Mouse (Mus musculus): ENCODE results near the gene Nes. TPM values are rescaled to one million over a fixed set of nuclear protein-coding genes. Genes with fewer than 3 reads are reported as not detected.

Nes gene
- total RNA-seq (2021): 10 to 100 TPM; 25.8 to 25.9 TPM

- intact Hi-C loops (cut with DNase I): loop anchor here (2.0 to 5.0 kb wide), 2 partner anchors 16 to 111 kb away; partner anchors contain the start of gene Iqgap3
Observed at GRCm38 (mm10) chr3:87970939-87971488, at the start of gene Nes. Gene Nes, plus strand, starts transcription at chr3:87971078.

DNA sequence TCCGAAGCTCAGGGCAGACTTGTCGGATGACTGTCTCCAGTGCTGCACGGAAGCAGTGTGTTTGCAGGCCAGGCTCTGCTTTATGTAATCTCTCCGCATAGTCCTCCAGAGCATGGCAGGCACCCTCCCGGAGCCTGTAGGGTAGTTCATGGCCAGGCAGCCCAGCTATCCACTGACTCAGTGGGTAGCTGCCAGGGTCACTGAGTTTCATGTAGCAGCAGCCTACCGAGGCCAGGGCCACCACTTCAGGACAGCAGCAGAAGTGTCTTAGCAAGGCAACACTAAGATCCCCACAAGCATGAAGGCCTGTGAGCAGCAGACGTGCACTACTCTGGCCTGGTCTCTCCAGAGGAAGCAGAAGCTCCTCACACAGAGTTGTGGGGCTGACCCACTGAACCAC, 45.9 kb upstream of the Nes start:
- intact Hi-C loops (cut with DNase I): no loop called here
- no peak for DNase-seq

More at GRCm38 (mm10) chr3:87970939-87971488, at the start of gene Nes:
- DNase-seq: peak; percentile 60

GRCm38 (mm10) chr3:87927452-87927851, 43.4 kb upstream of the Nes start:
- no peak for DNase-seq
- intact Hi-C loops (cut with DNase I): no loop called here

GRCm38 (mm10) chr3:87929341-87930077, 41.4 kb upstream of the Nes start:
- intact Hi-C loops (cut with DNase I): no loop called here

GRCm38 (mm10) chr3:87930078-87930795, 40.6 kb upstream of the Nes start, which contains the start of the genes Isg20l2 and Rrnad1:
Gene Isg20l2, plus strand, starts transcription at chr3:87930314.
Gene Rrnad1, minus strand, starts transcription at chr3:87930717.
- DNase-seq: peak; percentile 98
- intact Hi-C loops (cut with DNase I): no loop called here

More at GRCm38 (mm10) chr3:87929341-87930077, 41.4 kb upstream of the Nes start:
- no peak for DNase-seq

- intact Hi-C loops (cut with DNase I): no loop called here
- DNase-seq: no peak
Observed at GRCm38 (mm10) chr3:87934026-87934425, 36.9 kb upstream of the Nes start.

- intact Hi-C loops (cut with DNase I): no loop called here
- DNase-seq: no peak
Observed at GRCm38 (mm10) chr3:87934501-87934900, 36.4 kb upstream of the Nes start.

- DNase-seq: no peak
- intact Hi-C loops (cut with DNase I): no loop called here
Observed at GRCm38 (mm10) chr3:87935201-87935600, 35.7 kb upstream of the Nes start.

DNA sequence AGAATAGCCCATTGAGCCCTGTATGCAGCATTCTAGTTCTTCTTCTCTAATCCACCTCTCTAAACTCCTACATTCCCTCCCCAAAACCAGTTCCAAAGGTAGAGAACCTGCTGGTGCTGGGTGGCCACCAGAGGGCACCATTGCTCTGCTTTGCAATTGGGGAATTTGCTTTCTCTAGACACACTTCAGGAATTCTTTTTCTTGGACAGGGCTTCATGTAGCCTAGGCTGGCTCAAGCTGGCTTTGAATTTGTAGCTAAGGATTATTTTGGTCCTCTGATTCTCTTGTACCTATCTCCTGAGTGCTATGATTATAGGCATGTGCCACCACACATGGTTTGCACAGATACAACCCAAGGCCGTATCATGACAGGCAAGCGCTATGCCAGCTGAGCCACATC, 35.1 kb upstream of the Nes start:
- DNase-seq: peak; percentile 91
- intact Hi-C loops (cut with DNase I): no loop called here

- no peak for DNase-seq
- intact Hi-C loops (cut with DNase I): no loop called here
Observed at GRCm38 (mm10) chr3:87940611-87941010, 30.3 kb upstream of the Nes start.

DNA sequence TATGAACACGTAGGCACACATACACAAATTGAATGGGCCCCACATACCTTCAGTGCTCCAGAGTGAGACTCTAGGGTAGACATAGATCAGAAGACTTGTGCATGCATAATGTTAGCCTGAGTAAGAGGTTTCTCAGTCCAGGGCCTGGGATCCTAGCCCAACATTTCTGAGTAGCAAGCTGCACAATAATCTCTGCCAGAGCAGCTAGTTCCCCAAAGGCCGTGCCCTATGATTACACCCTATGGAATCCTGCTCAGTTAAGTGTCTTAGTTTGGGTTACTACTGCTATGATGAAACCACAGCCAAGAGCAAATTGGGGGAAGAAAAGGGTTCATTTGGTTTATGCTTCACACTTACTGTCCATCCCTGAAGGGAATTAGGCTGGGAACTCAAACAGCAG, 28.4 kb upstream of the Nes start:
- intact Hi-C loops (cut with DNase I): no loop called here

GRCm38 (mm10) chr3:87943586-87943985, 27.3 kb upstream of the Nes start:
- intact Hi-C loops (cut with DNase I): no loop called here

More for the DNA sequence above, 28.4 kb upstream of the Nes start:
- no peak for DNase-seq

DNA sequence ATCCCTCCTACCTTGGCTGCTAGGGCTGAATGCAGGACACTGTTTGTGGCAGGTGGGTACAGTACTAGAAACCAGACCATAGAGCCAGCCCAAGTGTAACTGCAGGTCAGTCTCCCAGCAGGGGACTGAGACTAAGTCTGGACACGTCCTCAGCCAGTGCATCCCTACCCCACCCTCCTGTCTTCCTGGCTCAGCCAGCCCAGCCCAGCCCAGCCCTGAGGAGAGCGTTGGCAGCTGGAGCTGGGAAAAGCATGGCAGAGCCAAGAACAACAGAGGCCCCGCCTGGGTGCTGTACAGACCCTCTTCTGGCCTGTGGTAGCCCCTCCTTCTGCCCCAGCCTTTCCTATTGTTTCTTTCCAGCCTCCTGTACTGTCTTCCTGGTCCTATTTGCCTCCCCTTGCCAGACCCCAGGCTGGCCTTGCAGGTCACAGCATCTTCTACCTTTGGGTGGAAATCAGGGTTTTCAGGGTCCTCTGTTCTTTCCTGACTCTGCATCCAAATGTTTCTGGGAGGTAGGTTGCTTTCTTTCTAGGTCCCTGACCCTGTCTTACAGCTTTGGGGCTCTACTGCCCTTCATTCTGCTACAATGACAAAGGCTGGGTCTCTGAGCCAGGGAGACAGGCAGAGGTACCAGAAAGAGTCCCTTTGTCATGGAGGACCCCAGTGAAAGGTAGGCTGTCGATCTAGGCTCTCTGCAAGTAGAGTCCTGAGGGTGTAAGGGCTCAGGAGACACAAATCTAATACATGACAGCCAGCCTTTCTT, 25.9 kb upstream of the Nes start:
- peak; percentile 43 for DNase-seq
- intact Hi-C loops (cut with DNase I): no loop called here

More at GRCm38 (mm10) chr3:87943586-87943985, 27.3 kb upstream of the Nes start:
- DNase-seq: no peak

GRCm38 (mm10) chr3:87945781-87946540, 24.9 kb upstream of the Nes start:
- intact Hi-C loops (cut with DNase I): no loop called here
- no peak for DNase-seq

- no peak for DNase-seq
- intact Hi-C loops (cut with DNase I): no loop called here
Observed at GRCm38 (mm10) chr3:87946541-87946860, 24.4 kb upstream of the Nes start.

DNA sequence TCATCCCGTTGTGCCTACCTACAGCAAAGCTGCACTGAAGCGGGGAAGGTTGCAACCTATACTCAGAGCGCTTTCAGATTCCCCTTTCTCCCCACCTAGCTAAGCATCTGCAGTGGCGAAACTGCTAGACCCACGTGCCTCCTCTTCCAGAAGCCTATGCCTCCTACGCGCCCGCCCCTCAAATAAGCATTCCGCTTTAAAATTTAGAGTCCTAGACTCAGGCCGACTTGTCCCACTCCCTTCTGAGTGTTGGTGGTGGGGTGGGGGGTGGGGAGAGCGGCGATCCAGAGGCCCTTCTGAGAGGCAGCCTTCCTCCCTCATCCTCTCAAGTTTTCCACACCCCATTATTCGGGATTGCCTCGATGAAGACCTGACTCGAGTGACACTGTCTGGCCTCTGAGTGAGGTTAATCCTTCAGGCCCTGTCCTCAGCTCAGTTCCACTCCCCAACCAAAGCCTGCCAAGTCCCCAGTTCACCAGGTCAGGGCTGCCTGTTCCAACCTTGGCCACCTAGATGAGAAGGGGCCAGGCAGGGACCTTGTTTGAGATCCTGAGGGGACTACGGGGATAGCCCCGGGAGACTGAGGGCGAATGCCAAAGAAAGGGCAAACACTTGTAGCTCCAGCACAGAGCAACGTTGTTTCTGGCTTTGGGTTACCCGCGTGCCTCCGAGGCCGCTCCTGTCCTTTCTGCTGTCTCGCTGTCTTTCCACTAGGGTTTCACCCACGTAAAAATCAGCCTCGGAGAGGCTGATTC, 23.6 kb upstream of the Nes start:
- no peak for DNase-seq
- intact Hi-C loops (cut with DNase I): no loop called here

DNA sequence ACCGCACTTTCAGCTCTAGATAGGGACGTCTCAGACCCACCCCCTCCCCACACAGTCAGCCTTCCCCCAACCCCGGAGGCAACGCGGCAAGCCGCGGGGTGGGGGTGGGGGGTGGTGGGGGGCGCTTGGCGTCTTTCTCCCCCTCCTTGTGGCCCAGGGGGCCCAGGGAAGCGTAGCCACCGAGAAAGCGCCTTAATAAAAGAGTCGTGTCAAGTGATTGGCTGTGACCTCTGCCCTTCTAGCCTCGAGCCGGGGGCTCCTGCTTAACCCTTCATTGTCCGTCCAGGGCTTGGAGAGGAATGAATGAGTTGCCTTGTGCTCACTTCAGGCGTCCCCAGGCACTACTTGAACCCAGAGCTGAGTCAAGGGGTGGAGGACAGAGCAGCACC, 23.1 kb upstream of the Nes start:
- intact Hi-C loops (cut with DNase I): no loop called here
- no peak for DNase-seq

GRCm38 (mm10) chr3:87948378-87949265, 22.3 kb upstream of the Nes start, which contains the start of gene Crabp2:
Gene Crabp2, plus strand, starts transcription at chr3:87948666.
- intact Hi-C loops (cut with DNase I): no loop called here
- no peak for DNase-seq
